Mouse (Mus musculus) hindbrain, embryonic 15.5 days (tissue): ENCODE results near the gene Tnfrsf1b. TPM values are rescaled to one million over a fixed set of nuclear protein-coding genes. Genes with fewer than 3 reads are reported as not detected.

Experiments used
- ATAC-seq: fragments of 200-750 bp; cut with Nextera tagmentation; 2 replicates; pipeline ENCODE4 v1.8.0; 2017; ENCODE audit warnings: low read depth, moderate number of reproducible peaks, moderate TSS enrichment; ENCODE audit not compliant: low FRiP score
- H3K27ac ChIP-seq: fragments of 300-500 bp; sonication (generic); replicated peaks from 2 replicates; pipeline ENCODE4 v1.5.1; 2015; ENCODE audit warnings: mild to moderate bottlenecking, inconsistent platforms
- H3K27me3 ChIP-seq: fragments of 300-500 bp; sonication (generic); 2 replicates; pipeline ENCODE4 v1.6.1; 2015; ENCODE audit warnings: control low read depth, inconsistent platforms
- H3K36me3 ChIP-seq: fragments of 300-500 bp; sonication (generic); 2 replicates; pipeline ENCODE4 v1.6.1; 2015; ENCODE audit warnings: control low read depth, inconsistent platforms
- H3K4me1 ChIP-seq: fragments of 300-500 bp; sonication (generic); replicated peaks from 2 replicates; pipeline ENCODE4 v1.6.1; 2015; ENCODE audit warnings: control low read depth, inconsistent platforms
- H3K4me2 ChIP-seq: fragments of 300-500 bp; sonication (generic); 2 replicates; pipeline ENCODE4 v1.6.1; 2015; ENCODE audit warnings: moderate library complexity, mild to moderate bottlenecking, inconsistent platforms
- H3K4me3 ChIP-seq: fragments of 300-500 bp; sonication (generic); 2 replicates; pipeline ENCODE4 v1.5.1; 2015; ENCODE audit warnings: mild to moderate bottlenecking, inconsistent platforms
- H3K9ac ChIP-seq: fragments of 300-500 bp; sonication (generic); 2 replicates; pipeline ENCODE4 v1.6.1; 2015; ENCODE audit warnings: inconsistent platforms
- H3K9me3 ChIP-seq: fragments of 300-500 bp; sonication (generic); 2 replicates; pipeline ENCODE4 v1.6.1; 2016; ENCODE audit warnings: control low read depth, inconsistent platforms
- WGBS: fragments of 180-500 bp; shearing (Covaris S2); methylation state at CpG from one replicate; pipeline ENCODE4 v1.1.7; 2015; 5-methylcytosine and 5-hydroxymethylcytosine counted together
- polyA plus RNA-seq: library from polyadenylated mRNA; unstranded; fragments of >200 nt; fragmentation: Nextera tagmentation; extraction: Ambion mirVana; gene quantifications from 2 replicates; pipeline ENCODE4 v1.2.1, GENCODE M21; 2015

Tnfrsf1b gene
- polyA plus RNA-seq, 1 experiment from 2014 or later = 3.8 TPM

GRCm38 (mm10) chr4:145251546-145251945, 4.9 kb upstream of the Tnfrsf1b start:
- 96% methylated on average over 4 of the region's 4 CpGs for WGBS
- Histone ChIP-seq H3K4me2 (no peak overlapping the region), H3K4me3 (no peak overlapping the region), H3K9me3 (no peaks in the 10 kb centered on the region), H3K27me3 (peaks cover 2% of the 10 kb centered on the region; the same call in 1 of the 2 replicates), H3K27ac (no peak overlapping the region), H3K4me1 (peaks cover 4% of the 10 kb centered on the region), H3K36me3 (no peaks in the 10 kb centered on the region), H3K9ac (no peak overlapping the region)
- no peak for ATAC-seq

- peaks cover 14% of the 10 kb centered on the region for H3K27me3 ChIP-seq
- peaks cover 10% of the 10 kb centered on the region for H3K4me1 ChIP-seq
- H3K9ac ChIP-seq = no peak overlapping the region
- no peak for ATAC-seq
- WGBS = 90% methylated on average over 4 of the region's 4 CpGs
- H3K27ac ChIP-seq = no peak overlapping the region
- no peak overlapping the region for H3K4me2 ChIP-seq
- H3K9me3 ChIP-seq = no peaks in the 10 kb centered on the region
- H3K4me3 ChIP-seq = no peak overlapping the region
- H3K36me3 ChIP-seq = no peaks in the 10 kb centered on the region
Measured at GRCm38 (mm10) chr4:145250002-145250401, 3.3 kb upstream of the Tnfrsf1b start.

GRCm38 (mm10) chr4:145247556-145247955, 886 bp upstream of the Tnfrsf1b start:
- Histone ChIP-seq H3K27ac (no peak overlapping the region), H3K36me3 (no peaks in the 10 kb centered on the region), H3K27me3 (peaks cover 16% of the 10 kb centered on the region), H3K9ac (no peak overlapping the region), H3K4me1 (peaks cover 10% of the 10 kb centered on the region), H3K4me3 (no peak overlapping the region), H3K9me3 (no peaks in the 10 kb centered on the region), H3K4me2 (no peak overlapping the region)
- WGBS = 76% methylated on average over 2 of the region's 2 CpGs
- no peak for ATAC-seq

GRCm38 (mm10) chr4:145245581-145245980, 1.1 kb downstream of the Tnfrsf1b start:
- peaks cover 10% of the 10 kb centered on the region for H3K4me1 ChIP-seq
- H3K9me3 ChIP-seq = no peaks in the 10 kb centered on the region
- H3K9ac ChIP-seq = 0 out of 2 replicates have a peak overlapping the region, but pooled peaks have one; percentile 49
- H3K36me3 ChIP-seq = no peaks in the 10 kb centered on the region
- 89% methylated on average over 3 of the region's 3 CpGs for WGBS
- ATAC-seq = no peak
- H3K27ac ChIP-seq = no peak overlapping the region
- H3K4me2 ChIP-seq = peak overlapping the region; percentile 77
- peak overlapping the region; percentile 42 for H3K4me3 ChIP-seq
- peaks cover 16% of the 10 kb centered on the region for H3K27me3 ChIP-seq

GRCm38 (mm10) chr4:145244676-145245075, 2.0 kb downstream of the Tnfrsf1b start:
- H3K9ac ChIP-seq = no peak overlapping the region
- H3K27ac ChIP-seq = no peak overlapping the region
- H3K4me1 ChIP-seq = peaks cover 10% of the 10 kb centered on the region
- no peak overlapping the region for H3K4me2 ChIP-seq
- H3K9me3 ChIP-seq = no peaks in the 10 kb centered on the region
- peaks cover 16% of the 10 kb centered on the region for H3K27me3 ChIP-seq
- 89% methylated on average over 2 of the region's 2 CpGs for WGBS
- no peaks in the 10 kb centered on the region for H3K36me3 ChIP-seq
- H3K4me3 ChIP-seq = no peak overlapping the region
- no peak for ATAC-seq

- WGBS = 84% methylated on average over 1 of the region's 1 CpGs
Measured at GRCm38 (mm10) chr4:145242719-145243350, 3.8 kb downstream of the Tnfrsf1b start.

GRCm38 (mm10) chr4:145240723-145241231, 5.9 kb downstream of the Tnfrsf1b start:
- H3K27me3 ChIP-seq = peaks cover 9% of the 10 kb centered on the region
- ATAC-seq = no peak
- no peaks in the 10 kb centered on the region for H3K36me3 ChIP-seq
- no peak overlapping the region for H3K4me3 ChIP-seq
- no peak overlapping the region for H3K27ac ChIP-seq
- H3K4me2 ChIP-seq = no peak overlapping the region
- H3K9ac ChIP-seq = no peak overlapping the region
- H3K9me3 ChIP-seq = no peaks in the 10 kb centered on the region
- WGBS = 84% methylated on average over 4 of the region's 4 CpGs
- no peaks in the 10 kb centered on the region for H3K4me1 ChIP-seq

More at GRCm38 (mm10) chr4:145242719-145243350, 3.8 kb downstream of the Tnfrsf1b start:
- peaks cover 14% of the 10 kb centered on the region for H3K27me3 ChIP-seq
- H3K27ac ChIP-seq = no peak overlapping the region
- no peaks in the 10 kb centered on the region for H3K36me3 ChIP-seq
- H3K4me3 ChIP-seq = no peak overlapping the region
- no peaks in the 10 kb centered on the region for H3K9me3 ChIP-seq
- no peak overlapping the region for H3K9ac ChIP-seq
- H3K4me2 ChIP-seq = no peak overlapping the region
- H3K4me1 ChIP-seq = peaks cover 10% of the 10 kb centered on the region
- no peak for ATAC-seq

- Histone ChIP-seq H3K27me3 (no peaks in the 10 kb centered on the region), H3K27ac (no peak overlapping the region), H3K4me2 (no peak overlapping the region), H3K36me3 (no peaks in the 10 kb centered on the region), H3K9ac (no peak overlapping the region), H3K4me1 (no peaks in the 10 kb centered on the region), H3K9me3 (no peaks in the 10 kb centered on the region), H3K4me3 (no peak overlapping the region)
- peak; percentile 84 for ATAC-seq
- WGBS = 30% methylated on average over 4 of the region's 4 CpGs
Measured at GRCm38 (mm10) chr4:145239049-145239830, 7.4 kb downstream of the Tnfrsf1b start.

- Histone ChIP-seq H3K27ac (no peak overlapping the region), H3K4me1 (no peaks in the 10 kb centered on the region), H3K4me2 (no peak overlapping the region), H3K9ac (no peak overlapping the region), H3K4me3 (no peak overlapping the region), H3K36me3 (no peaks in the 10 kb centered on the region), H3K27me3 (no peaks in the 10 kb centered on the region), H3K9me3 (no peaks in the 10 kb centered on the region)
- WGBS = 88% methylated on average over 7 of the region's 7 CpGs
- no peak for ATAC-seq
Measured at GRCm38 (mm10) chr4:145236027-145236426, 10.6 kb downstream of the Tnfrsf1b start.

- no peak overlapping the region for H3K4me3 ChIP-seq
- no peaks in the 10 kb centered on the region for H3K36me3 ChIP-seq
- H3K4me2 ChIP-seq = no peak overlapping the region
- WGBS = 27% methylated on average over 3 of the region's 3 CpGs
- no peak for ATAC-seq
- H3K9ac ChIP-seq = no peak overlapping the region
- no peaks in the 10 kb centered on the region for H3K4me1 ChIP-seq
- H3K27ac ChIP-seq = no peak overlapping the region
- no peaks in the 10 kb centered on the region for H3K9me3 ChIP-seq
- H3K27me3 ChIP-seq = no peaks in the 10 kb centered on the region
Measured at GRCm38 (mm10) chr4:145233487-145234228, 13.0 kb downstream of the Tnfrsf1b start.

- Histone ChIP-seq H3K4me1 (no peaks in the 10 kb centered on the region), H3K9ac (no peak overlapping the region), H3K9me3 (no peaks in the 10 kb centered on the region), H3K36me3 (no peaks in the 10 kb centered on the region), H3K27ac (no peak overlapping the region), H3K4me2 (no peak overlapping the region), H3K27me3 (no peaks in the 10 kb centered on the region), H3K4me3 (no peak overlapping the region)
- WGBS = 92% methylated on average over 5 of the region's 5 CpGs
- ATAC-seq = no peak
Measured at GRCm38 (mm10) chr4:145231732-145232131, 14.9 kb downstream of the Tnfrsf1b start.

- no peaks in the 10 kb centered on the region for H3K4me1 ChIP-seq
Measured at GRCm38 (mm10) chr4:145230647-145231046, 16.0 kb downstream of the Tnfrsf1b start.

More at GRCm38 (mm10) chr4:145230647-145231046, 16.0 kb downstream of the Tnfrsf1b start:
- no peak for ATAC-seq
- no peaks in the 10 kb centered on the region for H3K27me3 ChIP-seq
- H3K9me3 ChIP-seq = no peaks in the 10 kb centered on the region
- WGBS = 85% methylated on average over 2 of the region's 2 CpGs
- H3K9ac ChIP-seq = no peak overlapping the region
- H3K36me3 ChIP-seq = no peaks in the 10 kb centered on the region
- H3K4me3 ChIP-seq = no peak overlapping the region
- H3K4me2 ChIP-seq = no peak overlapping the region
- H3K27ac ChIP-seq = no peak overlapping the region
